Mouse (Mus musculus) cerebellum, adult 2 months (tissue): Measurements from ENCODE around the gene Kncn. TPM values are rescaled to one million over a fixed set of nuclear protein-coding genes. Genes with fewer than 3 reads are reported as not detected.

Experiments
- DNase-seq, 2 experiments: peaks; one replicate each; pipeline ENCODE4 v3.0.0; 2021
- H3K27ac ChIP-seq: fragments of 200-500 bp; 2 replicates; pipeline ENCODE4 v1.5.1; 2012; ENCODE audit warnings: low read length, control low read depth, inconsistent platforms; ENCODE audit not compliant: insufficient read depth
- H3K27me3 ChIP-seq: fragments of 200-500 bp; 2 replicates; pipeline ENCODE4 v1.6.1; 2012; ENCODE audit warnings: inconsistent platforms, mild to moderate bottlenecking, low read length, moderate library complexity; ENCODE audit not compliant: control insufficient read depth, insufficient read depth
- H3K4me1 ChIP-seq: fragments of 200-500 bp; 2 replicates; pipeline ENCODE4 v1.6.1; 2011; ENCODE audit warnings: low read length; ENCODE audit not compliant: control insufficient read depth, insufficient read depth
- H3K4me3 ChIP-seq: fragments of 200-500 bp; replicated peaks from 2 replicates; pipeline ENCODE3; 2011; ENCODE audit warnings: mild to moderate bottlenecking, low read depth, low read length, control low read depth; ENCODE audit not compliant: insufficient read depth
- CTCF ChIP-seq: fragments of 200-500 bp; IDR thresholded peaks from 2 replicates; pipeline ENCODE4 v1.5.1; 2011; ENCODE audit warnings: low read depth, mild to moderate bottlenecking, control low read depth, low read length, moderate library complexity, borderline replicate concordance; ENCODE audit not compliant: insufficient read depth
- POLR2A ChIP-seq: fragments of 200-500 bp; IDR thresholded peaks from 2 replicates; pipeline ENCODE4 v1.6.1; 2011; ENCODE audit warnings: low read length, control low read depth, borderline replicate concordance; ENCODE audit not compliant: insufficient read depth
- WGBS: fragments of 180-500 bp; shearing (Covaris S2); methylation state at CpG from one replicate; pipeline ENCODE4 v1.1.7; 2018; 5-methylcytosine and 5-hydroxymethylcytosine counted together
- polyA plus RNA-seq: library from polyadenylated mRNA; depleted of rRNA; stranded (reverse); fragments of >200 nt; gene quantifications from 2 replicates; pipeline ENCODE4 v1.2.3, GENCODE M21; 2012; rRNA removed

The Kncn gene
- polyA plus RNA-seq, 1 experiment, result 0.08 TPM

DNA sequence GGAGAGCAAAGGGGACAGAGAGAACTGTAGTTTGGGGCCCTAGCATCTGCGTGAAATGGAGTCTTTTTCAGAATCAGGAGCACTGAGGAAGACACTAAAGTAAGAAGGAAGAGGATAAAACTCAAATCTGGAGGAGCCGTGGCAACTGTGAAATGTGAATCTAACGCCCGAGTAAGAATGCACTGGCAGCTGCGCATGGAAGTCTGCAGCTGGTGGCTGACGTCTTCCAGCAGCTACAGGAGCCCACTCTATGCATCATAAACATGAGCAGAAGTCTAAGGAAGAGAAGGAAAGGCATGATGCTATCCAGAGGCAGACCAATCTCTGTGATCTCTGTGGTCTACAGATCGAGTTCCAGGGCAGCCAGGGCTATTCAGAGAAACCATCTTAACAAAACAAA lies 43.4 kb downstream of the Kncn start:
- Histone ChIP-seq H3K4me3 (no peak overlapping the region), H3K4me1 (no peaks in the 10 kb centered on the region), H3K27me3 (no peaks in the 10 kb centered on the region; the same call in 1 of the 2 replicates), H3K27ac (no peak overlapping the region)
- 60% methylated on average over 7 of the region's 7 CpGs for WGBS
- TF ChIP-seq CTCF (no peak), POLR2A (no peak)
- DNase-seq, result no peak

GRCm38 (mm10) chr4:115931556-115932088 lies 47.4 kb downstream of the Kncn start:
- Histone ChIP-seq H3K27ac (no peak overlapping the region), H3K27me3 (peaks cover 3% of the 10 kb centered on the region; the same call in 1 of the 2 replicates), H3K4me1 (no peaks in the 10 kb centered on the region), H3K4me3 (no peak overlapping the region)
- TF ChIP-seq POLR2A (no peak), CTCF (no peak)
- no peak for DNase-seq
- 57% methylated on average over 13 of the region's 13 CpGs for WGBS

- Histone ChIP-seq H3K4me1 (peaks cover 4% of the 10 kb centered on the region; the same call in 1 of the 2 replicates), H3K27ac (no peak overlapping the region), H3K4me3 (no peak overlapping the region), H3K27me3 (peaks cover 20% of the 10 kb centered on the region; the same call in 1 of the 2 replicates)
- DNase-seq, result no peak
- 2% methylated on average over 36 of the region's 36 CpGs for WGBS
- no peak for TF ChIP-seq CTCF
- TF ChIP-seq POLR2A, result no peak
Measured at GRCm38 (mm10) chr4:115935835-115936581, 51.8 kb downstream of the Kncn start.

DNA sequence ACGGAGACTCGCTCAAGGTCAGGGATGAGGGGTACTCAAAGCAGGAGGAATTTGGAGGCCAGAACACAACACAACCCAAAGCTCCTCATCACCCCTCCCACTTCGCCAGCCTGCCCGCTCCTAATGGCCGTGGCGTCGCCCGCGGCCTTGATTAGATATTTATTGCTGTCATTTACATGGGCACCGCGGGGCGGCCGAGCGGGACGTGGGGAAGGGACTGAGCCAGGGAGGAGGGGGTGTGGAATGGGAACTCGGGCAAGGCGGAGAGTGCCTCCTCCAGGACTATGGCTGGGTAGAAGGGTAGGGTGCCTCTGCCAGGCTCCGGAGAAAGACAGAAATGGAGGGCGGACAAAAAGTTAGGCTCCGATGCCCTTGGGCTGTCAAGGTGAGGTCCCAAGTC lies 52.4 kb downstream of the Kncn start:
- no peak for DNase-seq
- no peak for TF ChIP-seq POLR2A
- no peak for TF ChIP-seq CTCF
- H3K4me3 ChIP-seq, result no peak overlapping the region
- peaks cover 4% of the 10 kb centered on the region; the same call in 1 of the 2 replicates for H3K4me1 ChIP-seq
- H3K27me3 ChIP-seq, result peaks cover 21% of the 10 kb centered on the region; the same call in 1 of the 2 replicates
- 3% methylated on average over 20 of the region's 20 CpGs for WGBS
- H3K27ac ChIP-seq, result no peak overlapping the region

- no peak overlapping the region for H3K27ac ChIP-seq
- H3K27me3 ChIP-seq, result peaks cover 21% of the 10 kb centered on the region; the same call in 1 of the 2 replicates
- DNase-seq, result peak in 1 of 2 experiments; percentile 14
- peaks cover 4% of the 10 kb centered on the region; the same call in 1 of the 2 replicates for H3K4me1 ChIP-seq
- 23% methylated on average over 19 of the region's 19 CpGs for WGBS
- TF ChIP-seq CTCF, result no peak
- TF ChIP-seq POLR2A, result no peak
- no peak overlapping the region for H3K4me3 ChIP-seq
Measured at GRCm38 (mm10) chr4:115937061-115937976, 53.1 kb downstream of the Kncn start.

DNA sequence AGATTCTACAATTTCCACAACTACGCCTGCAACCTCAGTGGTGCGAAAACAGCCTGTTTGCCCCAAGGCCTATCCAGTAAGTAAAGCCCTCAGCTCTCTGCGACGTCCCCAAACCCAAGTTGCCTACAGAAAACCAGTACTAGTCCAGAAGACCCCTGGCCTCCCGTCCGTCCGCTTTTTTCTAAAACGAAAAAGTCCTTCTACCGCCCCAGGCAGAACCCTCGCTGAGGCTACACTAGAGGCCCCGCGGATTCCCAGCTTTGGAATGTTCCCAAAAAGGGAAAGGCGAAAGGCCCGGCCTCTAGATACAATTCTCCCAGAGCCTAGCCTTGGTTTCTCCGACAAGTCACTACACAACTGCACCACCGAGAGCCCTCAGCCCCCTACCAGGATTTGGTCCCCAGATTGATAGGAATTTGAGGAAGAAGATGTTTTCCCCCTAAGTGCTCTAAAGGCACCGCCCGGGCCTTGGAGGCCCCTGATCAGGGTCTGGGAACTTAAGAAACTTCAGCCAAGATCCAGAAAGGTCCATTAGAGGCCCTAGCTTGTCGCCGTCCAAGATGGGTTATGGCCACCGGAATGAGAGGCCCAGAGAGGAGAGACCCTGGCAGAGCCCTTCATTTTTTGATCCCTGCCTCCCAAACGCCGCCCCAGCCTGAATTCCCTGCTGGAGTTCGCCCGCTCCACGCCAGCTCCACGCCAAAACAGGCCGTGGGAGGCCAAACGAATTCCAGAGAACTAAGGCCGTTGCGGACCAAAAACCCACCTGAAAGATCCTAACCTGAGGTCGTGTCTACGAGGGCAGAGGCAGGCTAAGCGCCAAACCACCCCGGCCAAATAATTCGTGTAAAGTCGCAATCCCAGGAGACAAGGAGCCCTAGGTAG lies 54.3 kb downstream of the Kncn start:
- Histone ChIP-seq H3K4me1 (peaks cover 4% of the 10 kb centered on the region; the same call in 1 of the 2 replicates), H3K4me3 (no peak overlapping the region), H3K27ac (no peak overlapping the region), H3K27me3 (peaks cover 21% of the 10 kb centered on the region; the same call in 1 of the 2 replicates)
- WGBS, result 7% methylated on average over 37 of the region's 37 CpGs
- TF ChIP-seq CTCF (no peak), POLR2A (no peak)
- DNase-seq, result peak; percentile 31 to 72

Other genes starting within 250 kb of the Kncn start
- 0.11 and 0.27 TPM in 2 replicates for gene Cyp4b1, start 236.7 kb upstream of the Kncn start, polyA plus RNA-seq
- gene Efcab14, start 146.7 kb upstream of the Kncn start, polyA plus RNA-seq, result 46.7 and 52.5 TPM in 2 replicates
- 0.43 TPM in 2 replicates for gene Tex38, start 103.4 kb upstream of the Kncn start, polyA plus RNA-seq
- gene Atpaf1, start 99.6 kb upstream of the Kncn start, polyA plus RNA-seq, result 71.2 and 81.2 TPM in 2 replicates
- gene Mob3c, start 56.3 kb upstream of the Kncn start, polyA plus RNA-seq, result 9.4 and 11.1 TPM in 2 replicates
- gene Mknk1, start 45.2 kb upstream of the Kncn start, polyA plus RNA-seq, result 58.3 and 60.0 TPM in 2 replicates
- 0.08 and 0.23 TPM in 2 replicates for gene 6430628N08Rik, start 6.3 kb downstream of the Kncn start, polyA plus RNA-seq
- gene Dmbx1, start 55.5 kb downstream of the Kncn start, polyA plus RNA-seq, result 1.3 TPM in 2 replicates
- gene Faah, start 133.5 kb downstream of the Kncn start, polyA plus RNA-seq, result 61.8 TPM in 2 replicates
- gene Nsun4, start 169.5 kb downstream of the Kncn start, polyA plus RNA-seq, result 9.9 and 10.5 TPM in 2 replicates
- gene Uqcrh, start 190.7 kb downstream of the Kncn start, polyA plus RNA-seq, result 830 and 872 TPM in 2 replicates
- 34.6 and 36.6 TPM in 2 replicates for gene Lrrc41, start 190.9 kb downstream of the Kncn start, polyA plus RNA-seq
- 2.6 and 3.2 TPM in 2 replicates for gene Rad54l, start 239.3 kb downstream of the Kncn start, polyA plus RNA-seq
- 71.7 and 76.4 TPM in 2 replicates for gene Pomgnt1, start 239.4 kb downstream of the Kncn start, polyA plus RNA-seq